Mouse (Mus musculus): ENCODE results near the gene Snrpa.

GRCm38 (mm10) chr7:27228865-27229264 lies 32.8 kb upstream of the Snrpa start:
- no peak for TF ChIP-seq CTCF (IDR thresholded peaks at IDR 0.05; ENCODE audit: low read depth, low read length)
- TF ChIP-seq EP300 (IDR thresholded peaks at IDR 0.05; ENCODE audit: insufficient read depth, low read depth, low read length) = no peak
- no peak for TF ChIP-seq POLR2A (IDR thresholded peaks at IDR 0.05; ENCODE audit: insufficient read depth, low read length)
